Mouse (Mus musculus): ENCODE results near the gene Rnf213. TPM values are rescaled to one million over a fixed set of nuclear protein-coding genes. Genes with fewer than 3 reads are reported as not detected.

Rnf213 gene
- total RNA-seq, 1 experiment = 37.3 TPM

GRCm38 (mm10) chr11:119378551-119378950 lies 14.3 kb upstream of the Rnf213 start:
- no peak for TF ChIP-seq HCFC1 (IDR thresholded peaks at IDR 0.05; ENCODE audit: borderline replicate concordance, insufficient read depth, low read length)
- TF ChIP-seq ZC3H11A (IDR thresholded peaks at IDR 0.05; ENCODE audit: borderline replicate concordance, low read depth, low read length) = no peak
- TF ChIP-seq ZNF384 (IDR thresholded peaks at IDR 0.05; ENCODE audit: low read depth, low read length) = no peak
- no peak for TF ChIP-seq MAFK (IDR thresholded peaks at IDR 0.05; ENCODE audit: insufficient read depth, low read depth, low read length)
- TF ChIP-seq CHD2 (IDR thresholded peaks at IDR 0.05; ENCODE audit: low read depth, low read length) = no peak
- peaks cover 4% of the 10 kb centered on the region; the same call in 1 of the 2 replicates for H3K36me3 ChIP-seq (ENCODE audit: control insufficient read depth, insufficient read depth, low read length, poor library complexity, severe bottlenecking)
- no peak overlapping the region for H3K4me3 ChIP-seq (ENCODE audit: insufficient read depth in 1 of 2, low read depth in 1 of 2, low read length in 2 of 2, poor library complexity in 1 of 2, severe bottlenecking in 1 of 2)
- H3K9ac ChIP-seq (ENCODE audit: insufficient read depth, low read depth, low read length, poor library complexity, severe bottlenecking) = no peak overlapping the region
- in situ Hi-C loops (cut with MboI; ENCODE audit: low sequenced_read_pairs in 2 of 2, unreplicated experiment in 2 of 2) = no loop called here
- no peak for DNase-seq (ENCODE audit: low read depth, low spot score)
- H3K4me1 ChIP-seq (ENCODE audit: control insufficient read depth in 2 of 2, insufficient read depth in 2 of 2, low read length in 2 of 2, poor library complexity in 1 of 2) = peaks cover 0 to 14% of the 10 kb centered on the region in 2 experiments; a peak in 1 of 4 replicates
- H3K9me3 ChIP-seq (ENCODE audit: control insufficient read depth, insufficient read depth, low read depth, low read length) = no peaks in the 10 kb centered on the region
- H3K27ac ChIP-seq (ENCODE audit: insufficient read depth, low read depth, low read length, poor library complexity, severe bottlenecking) = no peak overlapping the region

DNA sequence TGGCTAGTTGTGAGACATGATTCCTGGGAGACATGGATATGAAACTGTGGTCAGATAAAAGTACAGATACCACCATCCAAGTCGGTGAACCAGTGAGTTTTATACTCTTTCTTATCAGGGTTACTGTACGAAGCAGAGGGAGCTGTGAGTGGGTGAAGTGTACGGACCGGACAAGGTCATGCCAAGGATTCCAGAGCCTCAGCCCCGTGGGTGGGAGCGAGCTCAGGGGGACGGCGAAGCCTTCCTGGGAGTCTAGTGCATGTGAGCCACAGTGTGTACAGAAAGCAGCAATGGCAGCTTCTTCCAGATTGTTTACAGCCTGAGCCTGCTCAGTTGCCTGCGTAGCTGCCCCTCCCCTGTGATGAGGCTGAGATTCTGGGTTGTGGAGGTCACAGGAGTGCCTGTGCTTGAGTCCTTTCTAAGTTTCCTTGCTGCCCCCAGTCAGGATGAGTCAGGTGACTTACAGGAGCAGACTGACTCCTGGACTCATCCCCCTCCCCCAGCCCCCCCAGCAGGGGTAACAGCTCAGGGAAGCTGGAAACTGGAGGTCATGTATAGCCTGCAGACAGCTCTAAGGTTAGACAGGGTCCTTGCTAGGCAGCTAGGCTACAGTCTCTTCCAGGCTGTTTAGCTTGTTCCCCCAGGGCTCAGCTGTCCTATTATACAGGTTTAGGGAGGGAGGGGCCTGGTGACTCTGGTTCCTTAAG lies 11.1 kb upstream of the Rnf213 start:
- Histone ChIP-seq H3K27ac (ENCODE audit: insufficient read depth, low read depth, low read length, poor library complexity, severe bottlenecking) (peak overlapping the region; percentile 86), H3K9me3 (ENCODE audit: control insufficient read depth, insufficient read depth, low read depth, low read length) (no peaks in the 10 kb centered on the region), H3K36me3 (ENCODE audit: control insufficient read depth, insufficient read depth, low read length, poor library complexity, severe bottlenecking) (peaks cover 4% of the 10 kb centered on the region; the same call in 1 of the 2 replicates), H3K4me1 (ENCODE audit: control insufficient read depth in 2 of 2, insufficient read depth in 2 of 2, low read length in 2 of 2, poor library complexity in 1 of 2) (peaks cover 0 to 8% of the 10 kb centered on the region in 2 experiments; a peak in 1 of 4 replicates), H3K4me3 (ENCODE audit: insufficient read depth in 1 of 2, low read depth in 1 of 2, low read length in 2 of 2, poor library complexity in 1 of 2, severe bottlenecking in 1 of 2) (no peak overlapping the region), H3K9ac (ENCODE audit: insufficient read depth, low read depth, low read length, poor library complexity, severe bottlenecking) (0 out of 2 replicates have a peak overlapping the region, but pooled peaks have one; percentile 42)
- no peak for DNase-seq (ENCODE audit: low read depth, low spot score)
- in situ Hi-C loops (cut with MboI; ENCODE audit: low sequenced_read_pairs in 2 of 2, unreplicated experiment in 2 of 2) = no loop called here
- TF ChIP-seq HCFC1 (IDR thresholded peaks at IDR 0.05; ENCODE audit: borderline replicate concordance, insufficient read depth, low read length) (no peak), MAFK (IDR thresholded peaks at IDR 0.05; ENCODE audit: insufficient read depth, low read depth, low read length) (no peak), CHD2 (IDR thresholded peaks at IDR 0.05; ENCODE audit: low read depth, low read length) (no peak), ZC3H11A (IDR thresholded peaks at IDR 0.05; ENCODE audit: borderline replicate concordance, low read depth, low read length) (no peak), ZNF384 (IDR thresholded peaks at IDR 0.05; ENCODE audit: low read depth, low read length) (no peak)

GRCm38 (mm10) chr11:119382338-119382850 lies 10.5 kb upstream of the Rnf213 start:
- DNase-seq (ENCODE audit: low read depth, low spot score) = no peak
- Histone ChIP-seq H3K4me1 (ENCODE audit: control insufficient read depth in 2 of 2, insufficient read depth in 2 of 2, low read length in 2 of 2, poor library complexity in 1 of 2) (peaks cover 0 to 8% of the 10 kb centered on the region in 2 experiments; a peak in 1 of 4 replicates), H3K4me3 (ENCODE audit: insufficient read depth in 1 of 2, low read depth in 1 of 2, low read length in 2 of 2, poor library complexity in 1 of 2, severe bottlenecking in 1 of 2) (no peak overlapping the region), H3K27ac (ENCODE audit: insufficient read depth, low read depth, low read length, poor library complexity, severe bottlenecking) (peak overlapping the region; percentile 86; the same call in 1 of the 2 replicates), H3K9me3 (ENCODE audit: control insufficient read depth, insufficient read depth, low read depth, low read length) (no peaks in the 10 kb centered on the region), H3K9ac (ENCODE audit: insufficient read depth, low read depth, low read length, poor library complexity, severe bottlenecking) (no peak overlapping the region), H3K36me3 (ENCODE audit: control insufficient read depth, insufficient read depth, low read length, poor library complexity, severe bottlenecking) (peaks cover 4% of the 10 kb centered on the region; the same call in 1 of the 2 replicates)
- in situ Hi-C loops (cut with MboI; ENCODE audit: low sequenced_read_pairs in 2 of 2, unreplicated experiment in 2 of 2) = no loop called here
- TF ChIP-seq CHD2 (IDR thresholded peaks at IDR 0.05; ENCODE audit: low read depth, low read length) = no peak
- TF ChIP-seq ZNF384 (IDR thresholded peaks at IDR 0.05; ENCODE audit: low read depth, low read length) = no peak
- no peak for TF ChIP-seq MAFK (IDR thresholded peaks at IDR 0.05; ENCODE audit: insufficient read depth, low read depth, low read length)
- no peak for TF ChIP-seq HCFC1 (IDR thresholded peaks at IDR 0.05; ENCODE audit: borderline replicate concordance, insufficient read depth, low read length)
- no peak for TF ChIP-seq ZC3H11A (IDR thresholded peaks at IDR 0.05; ENCODE audit: borderline replicate concordance, low read depth, low read length)

DNA sequence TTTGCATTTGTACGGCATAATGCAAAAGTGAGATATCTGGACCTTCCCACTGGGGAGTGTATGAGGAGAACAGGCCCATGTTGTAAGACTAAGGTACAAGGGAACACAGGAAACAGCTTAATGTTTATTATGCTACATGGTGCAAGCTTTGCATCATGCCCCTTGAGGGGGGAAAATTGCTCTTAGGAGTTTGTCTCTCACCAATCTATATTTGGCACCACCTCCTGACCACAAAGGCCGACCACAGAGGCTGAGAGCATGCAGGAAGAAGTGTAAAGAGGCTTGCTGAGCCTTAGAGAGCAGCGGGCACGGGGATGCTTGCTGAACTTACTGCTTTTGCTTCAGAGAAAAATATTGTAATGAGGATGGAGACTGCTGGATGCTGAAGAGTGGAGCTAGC lies 8.0 kb upstream of the Rnf213 start:
- TF ChIP-seq ZC3H11A (IDR thresholded peaks at IDR 0.05; ENCODE audit: borderline replicate concordance, low read depth, low read length) (no peak), ZNF384 (IDR thresholded peaks at IDR 0.05; ENCODE audit: low read depth, low read length) (no peak), MAFK (IDR thresholded peaks at IDR 0.05; ENCODE audit: insufficient read depth, low read depth, low read length) (no peak), CHD2 (IDR thresholded peaks at IDR 0.05; ENCODE audit: low read depth, low read length) (no peak), HCFC1 (IDR thresholded peaks at IDR 0.05; ENCODE audit: borderline replicate concordance, insufficient read depth, low read length) (no peak)
- no peaks in the 10 kb centered on the region for H3K9me3 ChIP-seq (ENCODE audit: control insufficient read depth, insufficient read depth, low read depth, low read length)
- H3K36me3 ChIP-seq (ENCODE audit: control insufficient read depth, insufficient read depth, low read length, poor library complexity, severe bottlenecking) = no peaks in the 10 kb centered on the region
- H3K4me3 ChIP-seq (ENCODE audit: insufficient read depth in 1 of 2, low read depth in 1 of 2, low read length in 2 of 2, poor library complexity in 1 of 2, severe bottlenecking in 1 of 2) = no peak overlapping the region
- H3K27ac ChIP-seq (ENCODE audit: insufficient read depth, low read depth, low read length, poor library complexity, severe bottlenecking) = no peak overlapping the region
- in situ Hi-C loops (cut with MboI; ENCODE audit: low sequenced_read_pairs in 2 of 2, unreplicated experiment in 2 of 2) = no loop called here
- no peak overlapping the region for H3K9ac ChIP-seq (ENCODE audit: insufficient read depth, low read depth, low read length, poor library complexity, severe bottlenecking)
- DNase-seq (ENCODE audit: low read depth, low spot score) = no peak
- peaks cover 0 to 7% of the 10 kb centered on the region in 2 experiments; a peak in 1 of 4 replicates for H3K4me1 ChIP-seq (ENCODE audit: control insufficient read depth in 2 of 2, insufficient read depth in 2 of 2, low read length in 2 of 2, poor library complexity in 1 of 2)

Measured in ES-E14 (cell line).